Mouse (Mus musculus): ENCODE measurements around the gene Tbx21. TPM values are rescaled to one million over a fixed set of nuclear protein-coding genes. Genes with fewer than 3 reads are reported as not detected.
A peak's percentile ranks its signal among the peaks of the same experiment; 100 is the strongest.

Tbx21 gene
- polyA plus RNA-seq (2015; fragmentation: Nextera tagmentation; extraction: Ambion mirVana) = 0.24 TPM in 1 of 2 replicates, not detected in the other

DNA sequence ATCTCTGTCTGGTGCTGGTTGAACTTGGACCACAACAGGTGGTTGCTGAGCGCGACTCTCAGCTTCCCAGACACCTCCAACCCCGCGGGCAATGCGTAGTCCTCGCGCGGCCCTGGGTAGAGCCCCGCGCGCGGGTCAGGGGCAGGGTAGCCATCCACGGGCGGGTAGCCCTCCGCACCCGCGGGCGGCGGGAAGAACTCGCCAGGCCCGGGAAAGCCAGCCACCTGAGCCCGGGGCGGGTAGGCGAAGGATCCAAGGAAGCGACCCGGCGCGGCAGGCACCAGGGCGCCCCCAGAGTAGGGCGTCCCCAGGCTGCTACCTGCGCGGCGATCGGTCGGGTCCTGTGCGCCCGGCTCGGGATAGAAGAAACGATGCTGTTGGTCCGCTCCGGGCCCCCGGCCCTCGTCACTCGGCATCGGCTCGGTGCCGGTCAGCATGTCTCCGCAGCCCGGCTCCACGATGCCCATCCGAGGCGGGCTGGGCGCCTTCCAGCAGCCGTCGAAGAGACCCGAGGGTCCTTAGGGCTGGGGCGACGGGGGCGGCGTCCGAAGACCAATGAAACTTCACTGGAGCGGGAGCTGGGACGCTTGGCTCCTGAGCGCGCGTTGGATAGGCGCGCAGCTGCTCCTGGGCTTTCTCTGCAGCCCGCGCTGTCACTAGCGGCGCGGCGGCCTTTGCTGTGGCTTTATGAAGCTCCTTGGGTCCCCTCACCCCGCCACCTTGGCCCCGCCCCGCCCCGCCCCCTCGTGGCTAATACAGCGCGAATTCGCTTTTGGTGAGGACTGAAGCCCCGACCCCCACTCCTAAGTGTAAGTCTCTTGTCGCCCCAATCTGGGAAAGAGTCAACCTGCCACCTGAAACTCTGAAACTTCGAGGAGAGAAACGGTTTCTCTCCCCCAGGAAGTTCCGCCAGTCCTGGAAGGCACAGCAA is at the start of gene Tbx21:
Gene Tbx21 (minus strand): TSS at position 661 of the 931 bp plus-strand sequence.
- H3K36me3 ChIP-seq = no peaks in the 10 kb centered on the region
- peaks cover 22% of the 10 kb centered on the region for H3K4me1 ChIP-seq
- no peak within 1 kb of the TSS for H3K9ac ChIP-seq
- no peaks in the 10 kb centered on the region for H3K9me3 ChIP-seq
- peak within 1 kb of the TSS; percentile 81 for H3K4me2 ChIP-seq
- WGBS = under 1% methylated on average over 83 of the region's 87 CpGs
- peaks cover 67% of the 10 kb centered on the region for H3K27me3 ChIP-seq (replicated peaks)
- no peak within 1 kb of the TSS for H3K27ac ChIP-seq
- no peak for ATAC-seq (ENCODE audit: insufficient read depth, low FRiP score, low read depth)
- H3K4me3 ChIP-seq (replicated peaks) = peak within 1 kb of the TSS; percentile 38

- 70% methylated on average over 6 of the region's 6 CpGs for WGBS
- H3K36me3 ChIP-seq = peaks cover 69% of the 10 kb centered on the region
- no peak for ATAC-seq (ENCODE audit: insufficient read depth, low FRiP score, low read depth)
- H3K4me3 ChIP-seq (replicated peaks) = no peak overlapping the region
- no peak overlapping the region; the same call in 1 of the 2 replicates for H3K27ac ChIP-seq
- no peak overlapping the region for H3K4me2 ChIP-seq
- no peak overlapping the region for H3K9ac ChIP-seq
- no peaks in the 10 kb centered on the region for H3K9me3 ChIP-seq
- no peaks in the 10 kb centered on the region for H3K4me1 ChIP-seq
- H3K27me3 ChIP-seq (replicated peaks) = no peaks in the 10 kb centered on the region
These were observed 45.2 kb upstream of the Tbx21 start for GRCm38 (mm10) chr11:97160341-97160740.

DNA sequence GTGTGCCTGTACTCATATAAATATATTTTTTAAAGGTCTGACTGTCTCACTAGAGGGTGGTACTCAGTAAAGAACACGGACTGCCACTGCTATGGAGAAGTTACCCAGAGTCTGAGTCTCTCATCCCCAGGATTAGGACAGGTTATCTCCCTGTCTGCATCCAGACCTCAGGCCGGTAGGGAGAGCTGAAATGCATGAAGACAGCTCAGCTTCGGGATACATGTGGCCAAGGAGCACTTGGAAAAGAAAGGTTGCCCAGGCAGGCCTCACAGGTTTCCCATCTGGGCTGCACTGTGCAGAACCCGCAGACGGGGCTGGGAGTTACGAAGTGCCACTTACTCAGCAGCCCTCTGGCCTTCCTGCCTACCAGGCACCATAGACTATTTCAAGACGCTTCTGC is 41.9 kb upstream of the Tbx21 start:
- Histone ChIP-seq H3K9ac (no peak overlapping the region), H3K27me3 (replicated peaks) (no peaks in the 10 kb centered on the region), H3K4me2 (no peak overlapping the region), H3K36me3 (peaks cover 39% of the 10 kb centered on the region), H3K9me3 (no peaks in the 10 kb centered on the region), H3K27ac (no peak overlapping the region), H3K4me3 (replicated peaks) (no peak overlapping the region), H3K4me1 (peaks cover 10% of the 10 kb centered on the region)
- no peak for ATAC-seq (ENCODE audit: insufficient read depth, low FRiP score, low read depth)
- WGBS = 82% methylated on average over 7 of the region's 7 CpGs

GRCm38 (mm10) chr11:97152662-97153287 is 37.6 kb upstream of the Tbx21 start:
- H3K4me1 ChIP-seq = peaks cover 29% of the 10 kb centered on the region
- no peaks in the 10 kb centered on the region for H3K9me3 ChIP-seq
- 0 out of 2 replicates have a peak, but pooled peaks cover 8% of the 10 kb centered on the region for H3K36me3 ChIP-seq
- 33% methylated on average over 10 of the region's 10 CpGs for WGBS
- H3K4me3 ChIP-seq (replicated peaks) = peak overlapping the region; percentile 75; the same call in 1 of the 2 replicates
- ATAC-seq (ENCODE audit: insufficient read depth, low FRiP score, low read depth) = no peak
- H3K9ac ChIP-seq = no peak overlapping the region
- H3K27ac ChIP-seq = no peak overlapping the region
- no peaks in the 10 kb centered on the region for H3K27me3 ChIP-seq (replicated peaks)
- H3K4me2 ChIP-seq = peak overlapping the region; percentile 93; the same call in 1 of the 2 replicates

GRCm38 (mm10) chr11:97152023-97152426 is 36.9 kb upstream of the Tbx21 start:
- WGBS = 2% methylated on average over 11 of the region's 11 CpGs

DNA sequence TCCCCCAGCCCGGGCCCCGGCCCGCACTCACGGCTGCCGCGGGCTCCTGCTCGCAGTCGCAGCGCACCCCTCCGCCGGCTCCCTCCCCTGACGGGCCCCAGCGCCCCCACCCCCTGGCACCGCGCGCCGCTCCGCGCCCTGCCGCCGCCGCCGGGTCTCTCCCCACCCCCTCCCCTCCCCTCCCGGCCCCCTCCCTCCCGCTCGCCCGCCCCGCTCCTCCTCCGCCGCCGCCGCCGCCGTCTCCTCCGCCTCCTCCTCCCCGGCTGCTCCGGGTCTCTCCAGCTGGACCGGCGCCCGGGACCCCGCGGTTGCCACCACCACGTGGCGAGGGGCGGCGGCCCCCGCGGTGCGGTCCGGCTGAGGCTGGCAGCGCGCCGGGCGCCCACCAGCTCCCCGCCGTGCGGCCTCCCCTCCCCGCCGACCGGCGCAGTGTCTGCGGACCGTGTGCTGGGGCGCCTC is 36.2 kb upstream of the Tbx21 start, which contains the start of gene Tbkbp1:
Gene Tbkbp1 (minus strand): TSS at position 153 of the 459 bp plus-strand sequence.
- WGBS = under 1% methylated on average over 36 of the region's 64 CpGs

More at GRCm38 (mm10) chr11:97152023-97152426, 36.9 kb upstream of the Tbx21 start:
- H3K4me1 ChIP-seq = peaks cover 29% of the 10 kb centered on the region
- no peaks in the 10 kb centered on the region for H3K9me3 ChIP-seq
- no peak overlapping the region for H3K9ac ChIP-seq
- H3K4me3 ChIP-seq (replicated peaks) = peak overlapping the region; percentile 75
- no peak for ATAC-seq (ENCODE audit: insufficient read depth, low FRiP score, low read depth)
- no peak overlapping the region for H3K27ac ChIP-seq
- H3K4me2 ChIP-seq = peak overlapping the region; percentile 93
- 0 out of 2 replicates have a peak, but pooled peaks cover under 1% of the 10 kb centered on the region for H3K36me3 ChIP-seq
- no peaks in the 10 kb centered on the region for H3K27me3 ChIP-seq (replicated peaks)

DNA sequence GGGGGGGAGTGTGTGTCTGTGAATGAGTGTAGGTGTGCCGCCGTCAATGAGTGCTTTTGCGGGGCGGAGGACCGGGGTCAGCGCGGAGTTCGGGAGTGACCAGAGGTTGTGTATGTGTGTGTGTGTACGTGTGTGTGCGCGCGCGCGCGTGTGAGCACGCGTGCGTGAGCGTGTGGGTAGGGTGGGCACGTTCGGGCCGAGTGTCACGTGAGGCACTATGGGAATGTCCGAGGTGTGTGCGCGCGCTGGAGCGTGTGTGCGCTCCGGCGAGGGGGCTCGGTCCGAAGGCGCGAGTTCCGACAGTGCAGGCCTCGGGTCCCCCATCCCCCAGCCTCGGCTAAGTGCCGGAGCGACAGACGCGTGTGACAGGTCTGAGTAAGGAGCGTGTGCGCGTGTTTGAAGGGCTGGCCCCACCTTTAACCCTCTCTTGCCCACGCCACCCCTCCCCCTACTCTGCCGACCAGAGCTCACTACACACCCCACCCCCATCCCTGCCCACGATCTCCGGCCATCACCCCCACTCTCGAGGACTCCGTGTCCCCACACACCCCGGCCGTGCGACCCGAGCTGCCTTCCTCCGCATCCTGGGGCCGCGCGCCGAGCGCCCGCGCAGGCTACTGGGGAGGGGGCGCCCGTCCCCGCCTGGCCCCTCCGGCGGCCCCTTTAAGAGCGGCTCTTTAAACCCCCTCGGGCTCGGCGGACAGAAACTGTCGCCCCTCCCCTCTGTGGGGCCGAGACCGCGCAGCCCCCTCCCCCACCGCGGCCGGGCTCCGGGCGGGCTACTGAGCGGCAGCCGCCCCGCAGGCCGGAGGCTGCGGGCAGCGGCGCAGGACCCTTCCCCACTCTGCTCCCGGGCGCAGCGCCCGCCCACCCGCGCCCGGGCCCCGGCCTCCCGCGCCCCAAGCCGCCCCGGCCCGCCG is 35.5 kb upstream of the Tbx21 start:
- Histone ChIP-seq H3K27ac (peak overlapping the region; percentile 78), H3K4me3 (replicated peaks) (peak overlapping the region; percentile 75), H3K9ac (peak overlapping the region; percentile 51), H3K27me3 (replicated peaks) (no peaks in the 10 kb centered on the region), H3K9me3 (no peaks in the 10 kb centered on the region), H3K4me2 (peak overlapping the region; percentile 93), H3K36me3 (0 out of 2 replicates have a peak, but pooled peaks cover 2% of the 10 kb centered on the region), H3K4me1 (peaks cover 38% of the 10 kb centered on the region)
- under 1% methylated on average over 80 of the region's 102 CpGs for WGBS
- peak; percentile 56 for ATAC-seq (ENCODE audit: insufficient read depth, low FRiP score, low read depth)

More for the DNA sequence above, 36.2 kb upstream of the Tbx21 start, which contains the start of gene Tbkbp1:
- Histone ChIP-seq H3K27me3 (replicated peaks) (no peaks in the 10 kb centered on the region), H3K9ac (peak within 1 kb of the TSS; percentile 51), H3K9me3 (no peaks in the 10 kb centered on the region), H3K4me2 (peak within 1 kb of the TSS; percentile 93), H3K4me3 (replicated peaks) (peak within 1 kb of the TSS; percentile 75), H3K36me3 (no peaks in the 10 kb centered on the region), H3K4me1 (peaks cover 32% of the 10 kb centered on the region), H3K27ac (peak within 1 kb of the TSS; percentile 78)
- no peak for ATAC-seq (ENCODE audit: insufficient read depth, low FRiP score, low read depth)

GRCm38 (mm10) chr11:97149995-97150410 is 34.9 kb upstream of the Tbx21 start:
- H3K36me3 ChIP-seq = 0 out of 2 replicates have a peak, but pooled peaks cover 7% of the 10 kb centered on the region
- no peaks in the 10 kb centered on the region for H3K27me3 ChIP-seq (replicated peaks)
- WGBS = 2% methylated on average over 14 of the region's 14 CpGs
- peak overlapping the region; percentile 78 for H3K27ac ChIP-seq
- peak overlapping the region; percentile 75 for H3K4me3 ChIP-seq (replicated peaks)
- ATAC-seq (ENCODE audit: insufficient read depth, low FRiP score, low read depth) = peak; percentile 37
- peak overlapping the region; percentile 93 for H3K4me2 ChIP-seq
- no peak overlapping the region for H3K9ac ChIP-seq
- H3K4me1 ChIP-seq = peaks cover 38% of the 10 kb centered on the region
- H3K9me3 ChIP-seq = no peaks in the 10 kb centered on the region

DNA sequence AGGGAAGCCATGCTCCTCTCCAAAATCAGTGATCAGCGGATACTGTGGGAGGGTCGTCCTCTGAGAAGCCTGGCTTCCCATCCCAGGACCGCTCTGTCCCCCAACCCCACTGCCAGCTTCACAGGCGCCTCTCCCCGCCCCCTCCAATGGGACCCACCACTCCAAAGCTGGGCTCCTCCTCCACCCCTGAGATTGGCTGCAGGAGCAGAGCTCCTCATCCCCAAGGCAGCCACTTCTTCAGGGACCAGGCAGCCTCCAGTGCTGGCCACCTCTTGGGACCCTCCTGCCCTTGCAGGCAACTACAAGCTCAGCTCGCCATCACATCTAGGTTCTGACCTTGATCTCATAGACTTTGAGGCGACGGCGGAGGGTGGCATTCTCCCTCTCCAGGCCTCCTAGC is 33.9 kb upstream of the Tbx21 start:
- 45% methylated on average over 9 of the region's 9 CpGs for WGBS
- 0 out of 2 replicates have a peak, but pooled peaks cover 7% of the 10 kb centered on the region for H3K36me3 ChIP-seq
- no peak overlapping the region for H3K9ac ChIP-seq
- H3K27ac ChIP-seq = peak overlapping the region; percentile 78; the same call in 1 of the 2 replicates
- H3K27me3 ChIP-seq (replicated peaks) = no peaks in the 10 kb centered on the region
- no peak for ATAC-seq (ENCODE audit: insufficient read depth, low FRiP score, low read depth)
- peaks cover 38% of the 10 kb centered on the region for H3K4me1 ChIP-seq
- no peaks in the 10 kb centered on the region for H3K9me3 ChIP-seq
- peak overlapping the region; percentile 75 for H3K4me3 ChIP-seq (replicated peaks)
- peak overlapping the region; percentile 93 for H3K4me2 ChIP-seq

DNA sequence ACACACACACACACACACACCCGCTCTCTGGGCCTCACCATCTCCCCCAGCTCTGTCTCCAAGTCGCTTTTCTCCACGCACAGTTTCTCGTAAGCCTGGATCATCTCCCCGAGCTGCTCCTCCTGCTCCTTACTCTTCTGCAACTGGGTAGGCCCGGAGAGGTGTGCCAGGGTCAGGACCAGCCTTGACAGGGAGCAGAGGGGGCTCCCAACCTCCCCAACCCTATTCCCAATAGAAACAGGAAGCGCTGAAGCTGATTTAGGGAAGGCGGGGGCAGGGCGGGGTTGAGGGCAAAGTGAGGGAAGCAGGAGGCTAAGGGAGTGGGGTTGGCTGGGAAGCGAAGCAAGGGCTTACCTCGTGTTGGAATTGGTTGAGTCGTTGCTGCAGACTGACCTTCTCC is 33.5 kb upstream of the Tbx21 start:
- H3K36me3 ChIP-seq = 0 out of 2 replicates have a peak, but pooled peaks cover 7% of the 10 kb centered on the region
- no peak overlapping the region for H3K27ac ChIP-seq
- H3K27me3 ChIP-seq (replicated peaks) = no peaks in the 10 kb centered on the region
- peak overlapping the region; percentile 75 for H3K4me3 ChIP-seq (replicated peaks)
- WGBS = 40% methylated on average over 12 of the region's 12 CpGs
- peak overlapping the region; percentile 93 for H3K4me2 ChIP-seq
- ATAC-seq (ENCODE audit: insufficient read depth, low FRiP score, low read depth) = no peak
- H3K9me3 ChIP-seq = no peaks in the 10 kb centered on the region
- no peak overlapping the region for H3K9ac ChIP-seq
- H3K4me1 ChIP-seq = peaks cover 38% of the 10 kb centered on the region

DNA sequence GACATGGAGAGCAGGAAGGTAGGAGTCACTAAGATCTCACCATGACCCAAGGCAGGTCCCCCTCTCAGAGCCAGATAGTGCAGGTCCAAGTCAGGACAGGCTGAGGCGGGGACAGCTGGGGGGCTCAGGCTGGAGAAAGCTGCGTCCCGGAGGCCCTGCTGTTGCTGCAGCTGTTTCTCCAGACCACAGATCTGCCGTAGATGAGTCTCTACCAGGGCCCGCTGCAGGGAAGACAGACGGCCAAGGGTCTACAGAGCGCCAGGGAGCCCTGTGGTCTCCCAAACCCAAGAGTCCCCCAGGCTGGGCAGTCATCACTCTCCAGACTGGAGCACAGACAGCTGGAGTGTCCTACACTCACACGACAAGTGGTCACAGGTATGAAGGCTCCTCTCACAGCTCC is 32.2 kb upstream of the Tbx21 start:
- Histone ChIP-seq H3K4me2 (no peak overlapping the region; the same call in 1 of the 2 replicates), H3K4me1 (peaks cover 31% of the 10 kb centered on the region), H3K27ac (no peak overlapping the region), H3K9ac (no peak overlapping the region), H3K9me3 (no peaks in the 10 kb centered on the region), H3K27me3 (replicated peaks) (no peaks in the 10 kb centered on the region), H3K4me3 (replicated peaks) (no peak overlapping the region), H3K36me3 (0 out of 2 replicates have a peak, but pooled peaks cover 7% of the 10 kb centered on the region)
- no peak for ATAC-seq (ENCODE audit: insufficient read depth, low FRiP score, low read depth)
- 72% methylated on average over 8 of the region's 8 CpGs for WGBS

Measured in stomach, embryonic 15.5 days (tissue).